In the genomic region with DNA sequence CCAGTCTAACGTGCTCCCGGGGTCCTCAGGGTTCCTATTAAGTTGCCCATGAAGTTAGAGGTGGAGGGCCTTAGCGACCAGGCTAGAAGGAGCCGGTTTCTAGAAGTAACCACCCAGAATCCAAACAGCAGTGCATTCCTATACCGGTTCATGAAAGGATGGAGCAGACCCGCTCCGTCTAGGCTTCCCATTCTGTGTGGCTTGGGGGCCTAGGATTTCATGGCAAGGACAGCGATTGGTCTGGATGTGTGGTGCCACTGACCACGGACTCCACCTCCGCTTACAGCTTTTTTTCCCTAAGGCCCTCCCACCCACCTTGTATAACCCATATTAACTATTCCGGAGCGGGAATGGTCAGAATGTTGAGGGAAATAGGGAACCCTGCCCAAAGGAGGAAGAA, we compare ENCODE assay signal across 8 mouse cellular contexts. TPM values are rescaled to one million over a fixed set of nuclear protein-coding genes. Genes with fewer than 3 reads are reported as not detected.
DNase-seq lines count a peak whose midpoint lies in the region; ATAC-seq and TF ChIP-seq lines count a peak whose summit lies in the region.

No protein-coding gene starts in this region.

- DNase-seq in layer of hippocampus, adult 2 months (ENCODE audit: low spot score in 2 of 2), result no peak
- DNase-seq in layer of hippocampus, adult 9-10 months (ENCODE audit: low spot score), result no peak
- peak; percentile 75 for DNase-seq in adrenal gland, postnatal 10 days
- peak; percentile 69 for DNase-seq in midbrain, embryonic 14.5 days
- no peak for DNase-seq in thymus, postnatal 4 days

- ATAC-seq in forebrain, embryonic 15.5 days (replicated peaks), result 0 out of 2 replicates have a peak, but pooled peaks have one; percentile 7
- ATAC-seq in limb, embryonic 12.5 days (ENCODE audit: insufficient number of reproducible peaks, insufficient read depth, low FRiP score, low TSS enrichment, low read depth), result no peak
- ATAC-seq in midbrain, embryonic 14.5 days (ENCODE audit: low FRiP score, low TSS enrichment), result no peak
- ATAC-seq in inflammation-experienced regulatory T-cells, adult 6 months, result no peak

- peak overlapping the region; percentile 79 for H3K4me2 ChIP-seq in forebrain, embryonic 15.5 days (replicated peaks)
- H3K4me2 ChIP-seq in limb, embryonic 12.5 days, result peak overlapping the region; percentile 71
- peak overlapping the region; percentile 65 for H3K4me2 ChIP-seq in midbrain, embryonic 14.5 days (ENCODE audit: low read length)

- peak overlapping the region; percentile 95 for H3K9ac ChIP-seq in forebrain, embryonic 15.5 days (replicated peaks)
- H3K9ac ChIP-seq in limb, embryonic 12.5 days (replicated peaks), result peak overlapping the region; percentile 86
- H3K9ac ChIP-seq in midbrain, embryonic 14.5 days (replicated peaks; ENCODE audit: low read length), result peak overlapping the region; percentile 92

- WGBS in forebrain, embryonic 15.5 days, result 2% methylated on average over 12 of the region's 12 CpGs
- 4% methylated on average over 12 of the region's 12 CpGs for WGBS in limb, embryonic 12.5 days
- WGBS in midbrain, embryonic 14.5 days, result 3% methylated on average over 12 of the region's 12 CpGs

- no peak for TF ChIP-seq CTCF in layer of hippocampus, adult 2 months (conservative IDR thresholded peaks at IDR 0.05)

- peak overlapping the region; percentile 97 for H3K4me3 ChIP-seq in layer of hippocampus, adult 2 months
- peak overlapping the region; percentile 70 for H3K4me3 ChIP-seq in forebrain, embryonic 15.5 days
- H3K4me3 ChIP-seq in limb, embryonic 12.5 days (replicated peaks), result peak overlapping the region; percentile 84
- H3K4me3 ChIP-seq in midbrain, embryonic 14.5 days (replicated peaks; ENCODE audit: low read depth, low read length), result peak overlapping the region; percentile 90

- H3K36me3 ChIP-seq in forebrain, embryonic 15.5 days, result peaks cover 32% of the 10 kb centered on the region
- peaks cover 46% of the 10 kb centered on the region for H3K36me3 ChIP-seq in limb, embryonic 12.5 days
- peaks cover 41% of the 10 kb centered on the region for H3K36me3 ChIP-seq in midbrain, embryonic 14.5 days (ENCODE audit: control insufficient read depth, insufficient read depth, low read length)

- peaks cover 53% of the 10 kb centered on the region for H3K4me1 ChIP-seq in forebrain, embryonic 15.5 days
- H3K4me1 ChIP-seq in limb, embryonic 12.5 days (replicated peaks), result peaks cover 20% of the 10 kb centered on the region
- H3K4me1 ChIP-seq in midbrain, embryonic 14.5 days (ENCODE audit: control insufficient read depth, insufficient read depth, low read length), result peaks cover 16% of the 10 kb centered on the region

- H3K9me3 ChIP-seq in forebrain, embryonic 15.5 days, result no peaks in the 10 kb centered on the region
- H3K9me3 ChIP-seq in limb, embryonic 12.5 days, result no peaks in the 10 kb centered on the region
- H3K9me3 ChIP-seq in midbrain, embryonic 14.5 days (ENCODE audit: control insufficient read depth, low read length), result no peaks in the 10 kb centered on the region

- no peaks in the 10 kb centered on the region for H3K27me3 ChIP-seq in forebrain, embryonic 15.5 days
- H3K27me3 ChIP-seq in limb, embryonic 12.5 days, result no peaks in the 10 kb centered on the region
- H3K27me3 ChIP-seq in midbrain, embryonic 14.5 days (ENCODE audit: control insufficient read depth, insufficient read depth, low read length), result no peaks in the 10 kb centered on the region

- peak overlapping the region; percentile 95 for H3K27ac ChIP-seq in layer of hippocampus, adult 2 months
- H3K27ac ChIP-seq in forebrain, embryonic 15.5 days (replicated peaks), result peak overlapping the region; percentile 94
- H3K27ac ChIP-seq in limb, embryonic 12.5 days, result peak overlapping the region; percentile 93
- peak overlapping the region; percentile 96 for H3K27ac ChIP-seq in midbrain, embryonic 14.5 days (replicated peaks; ENCODE audit: low read depth, low read length)

RNA-seq across cellular contexts. Expression of a gene that starts 1.4 kb away (rescaled TPM):
- 100 to 1,000 TPM; 191 to 198 TPM for total RNA-seq in layer of hippocampus, adult 2 months (2021)
- total RNA-seq in adrenal gland, postnatal 10 days (2021), result 100 to 1,000 TPM; 177 to 270 TPM
- polyA plus RNA-seq in forebrain, embryonic 15.5 days (2015; fragmentation: Nextera tagmentation; extraction: Ambion mirVana), result 158 and 166 TPM in 2 replicates
- polyA plus RNA-seq in limb, embryonic 12.5 days (2016; fragmentation: Nextera tagmentation; extraction: Ambion mirVana), result 134 and 144 TPM in 2 replicates
- 125 and 152 TPM in 2 replicates for polyA plus RNA-seq in midbrain, embryonic 14.5 days (2014; fragmentation: Nextera tagmentation; extraction: Ambion mirVana)
- polyA plus RNA-seq in inflammation-experienced regulatory T-cells, adult 6 months (2017; shearing (Covaris generic)), result 1 to 10 TPM; 5.4 to 6.0 (median 5.7) TPM

RNA-seq across cellular contexts. Expression of a gene that starts 19.7 kb away (rescaled TPM):
- total RNA-seq in layer of hippocampus, adult 2 months (2021), result 10 to 100 TPM; 74.0 to 79.7 TPM
- total RNA-seq in adrenal gland, postnatal 10 days (2021), result 100 to 1,000 TPM; 166 to 181 TPM
- 397 and 403 TPM in 2 replicates for polyA plus RNA-seq in forebrain, embryonic 15.5 days (2015; fragmentation: Nextera tagmentation; extraction: Ambion mirVana)
- 417 and 421 TPM in 2 replicates for polyA plus RNA-seq in limb, embryonic 12.5 days (2016; fragmentation: Nextera tagmentation; extraction: Ambion mirVana)
- 363 and 446 TPM in 2 replicates for polyA plus RNA-seq in midbrain, embryonic 14.5 days (2014; fragmentation: Nextera tagmentation; extraction: Ambion mirVana)
- polyA plus RNA-seq in inflammation-experienced regulatory T-cells, adult 6 months (2017; shearing (Covaris generic)), result 100 to 1,000 TPM; 337 to 380 (median 368) TPM

RNA-seq across cellular contexts. Expression of a gene that starts 19.9 kb away (rescaled TPM):
- 10 to 100 TPM in 1 of 2 experiments, 1 to 10 TPM in 1; 9.6 to 12.2 TPM for total RNA-seq in layer of hippocampus, adult 2 months (2021)
- 10 to 100 TPM; 20.7 to 21.9 TPM for total RNA-seq in adrenal gland, postnatal 10 days (2021)
- 54.7 and 58.4 TPM in 2 replicates for polyA plus RNA-seq in forebrain, embryonic 15.5 days (2015; fragmentation: Nextera tagmentation; extraction: Ambion mirVana)
- polyA plus RNA-seq in limb, embryonic 12.5 days (2016; fragmentation: Nextera tagmentation; extraction: Ambion mirVana), result 109 and 115 TPM in 2 replicates
- polyA plus RNA-seq in midbrain, embryonic 14.5 days (2014; fragmentation: Nextera tagmentation; extraction: Ambion mirVana), result 24.8 and 31.0 TPM in 2 replicates
- polyA plus RNA-seq in inflammation-experienced regulatory T-cells, adult 6 months (2017; shearing (Covaris generic)), result 100 to 1,000 TPM in 1 of 3 experiments, 10 to 100 TPM in 2; 51.3 to 106 (median 64.4) TPM

RNA-seq across cellular contexts. Expression of a gene that starts 56.5 kb away (rescaled TPM):
- 10 to 100 TPM; 27.0 to 27.8 TPM for total RNA-seq in layer of hippocampus, adult 2 months (2021)
- total RNA-seq in adrenal gland, postnatal 10 days (2021), result 1 to 10 TPM; 4.9 to 6.4 TPM
- 0.18 and 0.26 TPM in 2 replicates for polyA plus RNA-seq in forebrain, embryonic 15.5 days (2015; fragmentation: Nextera tagmentation; extraction: Ambion mirVana)
- 2.6 and 2.7 TPM in 2 replicates for polyA plus RNA-seq in limb, embryonic 12.5 days (2016; fragmentation: Nextera tagmentation; extraction: Ambion mirVana)
- polyA plus RNA-seq in midbrain, embryonic 14.5 days (2014; fragmentation: Nextera tagmentation; extraction: Ambion mirVana), result 0.49 and 0.75 TPM in 2 replicates
- polyA plus RNA-seq in inflammation-experienced regulatory T-cells, adult 6 months (2017; shearing (Covaris generic)), result not detected

Comparison
In these comparisons a context has a peak if more than half of its experiments do, and no peak if none do; other contexts are left out.
1. DNase-seq: peak in adrenal gland, postnatal 10 days (single experiment) and midbrain, embryonic 14.5 days (single experiment); none in layer of hippocampus, adult 2 months (0 of 2), layer of hippocampus, adult 9-10 months (single experiment) and thymus, postnatal 4 days (single experiment).
2. RNA of a gene that starts 1.4 kb away (polyA plus RNA-seq): 158 to 166 TPM in forebrain, embryonic 15.5 days, 125 to 152 TPM in midbrain, embryonic 14.5 days and 134 to 144 TPM in limb, embryonic 12.5 days; 5.4 to 6.0 TPM in inflammation-experienced regulatory T-cells, adult 6 months; every median in the first group is over 10 times any median in the second.
3. Peak in every context shown above with its lines, with median percentiles within 50 percentile points of each other: H3K27ac ChIP-seq, H3K4me3 ChIP-seq, H3K4me2 ChIP-seq and H3K9ac ChIP-seq.